Mouse (Mus musculus) E14TG2a.4 (cell line): Measurements from ENCODE around the gene Cygb.

Experiments used
- CTCF ChIP-seq: conservative IDR thresholded peaks from 2 replicates; pipeline ENCODE4 v1.5.1; 2014; ENCODE audit warnings: low read length
- NANOG ChIP-seq: IDR thresholded peaks from 2 replicates; pipeline ENCODE4 v1.6.1; 2014; ENCODE audit warnings: borderline replicate concordance, low read length, mixed read lengths

GRCm38 (mm10) chr11:116661948-116662377 lies 7.8 kb upstream of the Cygb start:
- TF ChIP-seq CTCF: no peak
- TF ChIP-seq NANOG: no peak
